Mouse (Mus musculus) cortical plate, adult 2 months (tissue): ENCODE measurements around the gene Dmbt1.

Source experiments
- CTCF ChIP-seq: fragments of 200-500 bp; IDR thresholded peaks from 2 replicates; pipeline ENCODE4 v1.5.1; 2011; ENCODE audit warnings: mild to moderate bottlenecking, control low read depth, low read length; ENCODE audit not compliant: insufficient read depth; ENCODE audit errors: extremely low read depth
- POLR2A ChIP-seq: fragments of 200-500 bp; IDR thresholded peaks from 2 replicates; pipeline ENCODE4 v1.6.1; 2011; ENCODE audit warnings: mild to moderate bottlenecking, low read length, control low read depth; ENCODE audit not compliant: insufficient read depth; ENCODE audit errors: extremely low read depth

- TF ChIP-seq CTCF, result no peak
- no peak for TF ChIP-seq POLR2A
These were observed 42.5 kb upstream of the Dmbt1 start for GRCm38 (mm10) chr7:130989371-130989770.
